Mouse (Mus musculus) embryonic fibroblast, embryonic 13.5 days (primary cell): ENCODE data around the gene Zfp518b.

Experiments
- CTCF ChIP-seq: IDR thresholded peaks from 2 replicates; pipeline ENCODE4 v1.5.1; 2011; ENCODE audit warnings: mild to moderate bottlenecking, control low read depth, low read length, moderate library complexity, borderline replicate concordance; ENCODE audit not compliant: insufficient read depth
- POLR2A ChIP-seq: IDR thresholded peaks from 2 replicates; pipeline ENCODE4 v1.6.1; 2011; ENCODE audit warnings: low read depth, mild to moderate bottlenecking, control low read depth, low read length, moderate library complexity

DNA sequence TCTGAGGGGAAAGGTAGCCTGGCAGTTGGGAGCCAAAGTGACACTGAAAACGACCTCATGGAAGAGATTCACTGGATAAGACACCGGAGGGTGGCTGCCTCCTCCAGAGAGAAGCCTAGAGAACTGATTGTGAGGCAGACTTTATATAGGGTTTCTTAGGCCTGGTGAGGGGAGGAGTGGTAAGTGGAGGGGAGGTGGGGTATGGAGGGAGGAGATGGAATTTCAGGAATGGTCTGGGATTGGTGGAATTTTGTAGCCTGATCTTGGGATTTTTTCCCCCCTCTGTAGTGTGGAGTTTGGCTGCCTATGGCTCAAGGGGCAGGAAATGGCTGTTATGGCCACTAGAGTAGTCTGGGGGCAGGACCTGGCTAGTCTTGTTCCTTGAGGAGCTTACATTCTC is 56.6 kb downstream of the Zfp518b start:
- no peak for TF ChIP-seq CTCF
- TF ChIP-seq POLR2A = no peak
